Mouse (Mus musculus): ENCODE measurements around the gene Slc2a1. TPM values are rescaled to one million over a fixed set of nuclear protein-coding genes. Genes with fewer than 3 reads are reported as not detected.

Slc2a1 gene
- total and polyA plus RNA-seq, 2 experiments from 2014 or later, result 19.7 to 93.0 TPM

- Histone ChIP-seq H3K4me3 (ENCODE audit: low read depth, low read length) (no peak overlapping the region), H3K36me3 (replicated peaks; ENCODE audit: control insufficient read depth, insufficient read depth, low read length) (no peaks in the 10 kb centered on the region), H3K27ac (ENCODE audit: low read depth) (no peak overlapping the region), H3K27me3 (ENCODE audit: control insufficient read depth, insufficient read depth, low read length) (no peaks in the 10 kb centered on the region), H3K4me1 (ENCODE audit: control insufficient read depth, insufficient read depth) (no peaks in the 10 kb centered on the region), H3K4me2 (ENCODE audit: low read depth, low read length) (no peak overlapping the region), H3K9ac (replicated peaks; ENCODE audit: low read depth, low read length) (no peak overlapping the region), H3K9me3 (replicated peaks; ENCODE audit: control insufficient read depth, low read length) (no peaks in the 10 kb centered on the region)
- no peak for TF ChIP-seq EP300 (IDR thresholded peaks at IDR 0.05; ENCODE audit: low read depth)
- TF ChIP-seq CTCF (IDR thresholded peaks at IDR 0.05; ENCODE audit: low read depth), result no peak
- DNase-seq (ENCODE audit: low spot score) (no peak), ATAC-seq (ENCODE audit: insufficient read depth, low read depth) (no peak)
- WGBS, result 28% methylated on average over 1 of the region's 1 CpGs
Observed at GRCm38 (mm10) chr4:119183525-119183924, 75.0 kb downstream of the Slc2a1 start.

GRCm38 (mm10) chr4:119185771-119186170 lies 77.3 kb downstream of the Slc2a1 start:
- ATAC-seq (ENCODE audit: insufficient read depth, low read depth) (no peak), DNase-seq (ENCODE audit: low spot score) (no peak)
- TF ChIP-seq CTCF (IDR thresholded peaks at IDR 0.05; ENCODE audit: low read depth), result no peak
- TF ChIP-seq EP300 (IDR thresholded peaks at IDR 0.05; ENCODE audit: low read depth), result no peak
- H3K9me3 ChIP-seq (replicated peaks; ENCODE audit: control insufficient read depth, low read length), result no peaks in the 10 kb centered on the region
- H3K36me3 ChIP-seq (replicated peaks; ENCODE audit: control insufficient read depth, insufficient read depth, low read length), result no peaks in the 10 kb centered on the region
- H3K9ac ChIP-seq (replicated peaks; ENCODE audit: low read depth, low read length), result no peak overlapping the region
- H3K4me3 ChIP-seq (ENCODE audit: low read depth, low read length), result no peak overlapping the region
- no peaks in the 10 kb centered on the region for H3K27me3 ChIP-seq (ENCODE audit: control insufficient read depth, insufficient read depth, low read length)
- no peak overlapping the region for H3K4me2 ChIP-seq (ENCODE audit: low read depth, low read length)
- no peak overlapping the region for H3K27ac ChIP-seq (ENCODE audit: low read depth)
- WGBS, result 72% methylated on average over 4 of the region's 4 CpGs
- H3K4me1 ChIP-seq (ENCODE audit: control insufficient read depth, insufficient read depth), result no peaks in the 10 kb centered on the region

MicroRNAs encoded within 50 kb of the gene (microRNA counts, 519-probe panel; counts per million panel counts)
- microRNA mmu-miR-1957, result not detected

Small RNAs within 50 kb of the gene (microRNA-seq; reads per million reads assigned to microRNA genes)
- not detected for gene Mir1957a

Other genes starting within 250 kb of the Slc2a1 start
- not detected in 2 replicates for gene Olfr1331, start 244.1 kb upstream of the Slc2a1 start, total RNA-seq (2014; rRNA removed; ENCODE audit: low replicate concordance)
- not detected in 2 replicates for gene Olfr1331, start 244.1 kb upstream of the Slc2a1 start, polyA plus RNA-seq (2015; fragmentation: Nextera tagmentation; extraction: Ambion mirVana)
- gene Olfr1330, start 220.1 kb upstream of the Slc2a1 start, total RNA-seq (2014; rRNA removed; ENCODE audit: low replicate concordance), result not detected in 2 replicates
- 0.14 and 0.22 TPM in 2 replicates for gene Olfr1330, start 220.1 kb upstream of the Slc2a1 start, polyA plus RNA-seq (2015; fragmentation: Nextera tagmentation; extraction: Ambion mirVana)
- not detected in 2 replicates for gene Olfr1329, start 191.2 kb upstream of the Slc2a1 start, total RNA-seq (2014; rRNA removed; ENCODE audit: low replicate concordance)
- gene Olfr1329, start 191.2 kb upstream of the Slc2a1 start, polyA plus RNA-seq (2015; fragmentation: Nextera tagmentation; extraction: Ambion mirVana), result not detected in 2 replicates
- not detected in 2 replicates for gene Olfr1328, start 170.1 kb upstream of the Slc2a1 start, total RNA-seq (2014; rRNA removed; ENCODE audit: low replicate concordance)
- not detected in 2 replicates for gene Olfr1328, start 170.1 kb upstream of the Slc2a1 start, polyA plus RNA-seq (2015; fragmentation: Nextera tagmentation; extraction: Ambion mirVana)
- not detected in 2 replicates for gene Lao1, start 147.1 kb upstream of the Slc2a1 start, total RNA-seq (2014; rRNA removed; ENCODE audit: low replicate concordance)
- 0.10 TPM in 1 of 2 replicates, not detected in the other for gene Lao1, start 147.1 kb upstream of the Slc2a1 start, polyA plus RNA-seq (2015; fragmentation: Nextera tagmentation; extraction: Ambion mirVana)
- gene Zfp691, start 65.5 kb downstream of the Slc2a1 start, total RNA-seq (2014; rRNA removed; ENCODE audit: low replicate concordance), result 12.9 and 14.3 TPM in 2 replicates
- gene Zfp691, start 65.5 kb downstream of the Slc2a1 start, polyA plus RNA-seq (2015; fragmentation: Nextera tagmentation; extraction: Ambion mirVana), result 13.7 and 13.8 TPM in 2 replicates
- 0.15 TPM in 1 of 2 replicates, not detected in the other for gene Ermap, start 81.3 kb downstream of the Slc2a1 start, total RNA-seq (2014; rRNA removed; ENCODE audit: low replicate concordance)
- 0.51 and 0.57 TPM in 2 replicates for gene Ermap, start 81.3 kb downstream of the Slc2a1 start, polyA plus RNA-seq (2015; fragmentation: Nextera tagmentation; extraction: Ambion mirVana)
- gene Svbp, start 86.6 kb downstream of the Slc2a1 start, total RNA-seq (2014; rRNA removed; ENCODE audit: low replicate concordance), result 33.2 and 49.1 TPM in 2 replicates
- gene Svbp, start 86.6 kb downstream of the Slc2a1 start, polyA plus RNA-seq (2015; fragmentation: Nextera tagmentation; extraction: Ambion mirVana), result 126 and 129 TPM in 2 replicates
- not detected in 2 replicates for gene Tmem269, start 109.5 kb downstream of the Slc2a1 start, total RNA-seq (2014; rRNA removed; ENCODE audit: low replicate concordance)
- gene Tmem269, start 109.5 kb downstream of the Slc2a1 start, polyA plus RNA-seq (2015; fragmentation: Nextera tagmentation; extraction: Ambion mirVana), result not detected in 2 replicates
- 7.1 and 7.5 TPM in 2 replicates for gene AU022252, start 124.0 kb downstream of the Slc2a1 start, total RNA-seq (2014; rRNA removed; ENCODE audit: low replicate concordance)
- gene AU022252, start 124.0 kb downstream of the Slc2a1 start, polyA plus RNA-seq (2015; fragmentation: Nextera tagmentation; extraction: Ambion mirVana), result 15.5 and 18.4 TPM in 2 replicates
- gene P3h1, start 124.2 kb downstream of the Slc2a1 start, total RNA-seq (2014; rRNA removed; ENCODE audit: low replicate concordance), result 34.3 and 40.8 TPM in 2 replicates
- gene P3h1, start 124.2 kb downstream of the Slc2a1 start, polyA plus RNA-seq (2015; fragmentation: Nextera tagmentation; extraction: Ambion mirVana), result 20.5 and 23.5 TPM in 2 replicates
- not detected in 2 replicates for gene Cldn19, start 146.7 kb downstream of the Slc2a1 start, total RNA-seq (2014; rRNA removed; ENCODE audit: low replicate concordance)
- 0.05 TPM in 1 of 2 replicates, not detected in the other for gene Cldn19, start 146.7 kb downstream of the Slc2a1 start, polyA plus RNA-seq (2015; fragmentation: Nextera tagmentation; extraction: Ambion mirVana)
- gene Ybx1, start 185.9 kb downstream of the Slc2a1 start, total RNA-seq (2014; rRNA removed; ENCODE audit: low replicate concordance), result 292 and 309 TPM in 2 replicates
- 515 and 546 TPM in 2 replicates for gene Ybx1, start 185.9 kb downstream of the Slc2a1 start, polyA plus RNA-seq (2015; fragmentation: Nextera tagmentation; extraction: Ambion mirVana)
- gene Ppih, start 211.8 kb downstream of the Slc2a1 start, total RNA-seq (2014; rRNA removed; ENCODE audit: low replicate concordance), result 15.2 and 31.1 TPM in 2 replicates
- gene Ppih, start 211.8 kb downstream of the Slc2a1 start, polyA plus RNA-seq (2015; fragmentation: Nextera tagmentation; extraction: Ambion mirVana), result 21.5 and 26.0 TPM in 2 replicates

Measured in heart, postnatal 0 days (tissue).